Mouse (Mus musculus) forebrain, embryonic 15.5 days (tissue): ENCODE data around the gene Sectm1a. TPM values are rescaled to one million over a fixed set of nuclear protein-coding genes. Genes with fewer than 3 reads are reported as not detected.

Experiments used
- ATAC-seq: fragments of 200-750 bp; cut with Nextera tagmentation; replicated peaks from 2 replicates; pipeline ENCODE4 v1.8.0; 2017; ENCODE audit warnings: mild to moderate bottlenecking, moderate TSS enrichment, moderate library complexity
- H3K27ac ChIP-seq: fragments of 300-500 bp; sonication (generic); replicated peaks from 2 replicates; pipeline ENCODE4 v1.5.1; 2015; ENCODE audit warnings: mild to moderate bottlenecking, inconsistent platforms
- H3K27me3 ChIP-seq: fragments of 300-500 bp; sonication (generic); 2 replicates; pipeline ENCODE4 v1.6.1; 2015; ENCODE audit warnings: inconsistent platforms
- H3K36me3 ChIP-seq: fragments of 300-500 bp; sonication (generic); 2 replicates; pipeline ENCODE4 v1.6.1; 2015; ENCODE audit warnings: mild to moderate bottlenecking, inconsistent platforms
- H3K4me1 ChIP-seq: fragments of 300-500 bp; sonication (generic); 2 replicates; pipeline ENCODE4 v1.6.1; 2015; ENCODE audit warnings: inconsistent platforms
- H3K4me2 ChIP-seq: fragments of 300-500 bp; sonication (generic); replicated peaks from 2 replicates; pipeline ENCODE4 v1.6.1; 2015; ENCODE audit warnings: mild to moderate bottlenecking, inconsistent platforms
- H3K4me3 ChIP-seq: fragments of 300-500 bp; sonication (generic); 2 replicates; pipeline ENCODE4 v1.5.1; 2015; ENCODE audit warnings: mild to moderate bottlenecking, inconsistent platforms
- H3K9ac ChIP-seq: fragments of 300-500 bp; sonication (generic); replicated peaks from 2 replicates; pipeline ENCODE4 v1.6.1; 2015; ENCODE audit warnings: mild to moderate bottlenecking, inconsistent platforms
- H3K9me3 ChIP-seq: fragments of 300-500 bp; sonication (generic); 2 replicates; pipeline ENCODE4 v1.6.1; 2016; ENCODE audit warnings: inconsistent platforms
- WGBS: fragments of 180-500 bp; shearing (Covaris S2); methylation state at CpG from one replicate; pipeline ENCODE4 v1.1.7; 2015; ENCODE audit warnings: mixed read lengths; 5-methylcytosine and 5-hydroxymethylcytosine counted together
- polyA plus RNA-seq: library from polyadenylated mRNA; unstranded; fragments of >200 nt; fragmentation: Nextera tagmentation; extraction: Ambion mirVana; gene quantifications from 2 replicates; pipeline ENCODE4 v1.2.1, GENCODE M21; 2015

The Sectm1a gene
- polyA plus RNA-seq, 1 experiment from 2014 or later: not detected

DNA sequence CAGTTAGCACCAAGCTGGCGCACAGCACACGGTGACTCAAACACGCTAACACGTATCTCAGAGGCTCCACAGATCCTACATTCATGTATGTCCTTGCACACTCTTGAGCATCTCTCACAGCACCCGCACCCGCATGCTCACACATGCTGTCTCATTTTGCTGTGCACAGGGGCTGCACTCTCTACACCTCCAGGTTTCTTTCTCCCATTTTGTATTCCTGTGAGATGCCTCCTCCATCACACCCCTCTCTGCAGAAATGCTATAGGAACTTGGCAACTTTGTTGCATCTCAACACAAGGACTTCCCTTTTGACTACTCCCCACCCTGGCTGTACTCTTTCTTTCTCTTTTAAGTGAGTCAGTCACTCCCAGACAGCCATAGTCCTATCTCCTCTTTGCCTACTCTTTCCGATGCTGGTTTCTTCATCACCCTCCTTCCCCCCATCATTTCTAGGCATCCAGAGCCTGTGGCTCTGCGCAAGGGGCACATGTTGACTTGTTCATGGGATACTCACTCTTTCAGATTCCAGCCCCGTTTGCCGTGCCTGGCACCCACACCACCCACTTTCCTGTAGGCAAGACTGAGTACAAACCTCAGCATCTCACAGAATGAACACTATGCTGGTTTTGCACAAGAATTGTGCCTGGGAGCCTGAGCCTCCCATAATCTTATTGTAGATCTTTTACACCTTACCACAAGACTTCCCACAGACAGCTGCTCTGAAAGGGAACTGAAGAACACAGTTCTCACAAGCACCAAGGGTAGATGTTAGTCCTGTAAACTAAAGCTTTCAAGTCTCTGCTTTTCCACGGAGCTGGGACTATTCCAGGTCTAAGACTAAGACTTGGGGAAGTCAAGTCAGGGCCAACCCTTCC lies 42.4 kb downstream of the Sectm1a start:
- Histone ChIP-seq H3K27ac (no peak overlapping the region), H3K9ac (no peak overlapping the region), H3K4me2 (no peak overlapping the region), H3K9me3 (no peaks in the 10 kb centered on the region), H3K4me1 (no peaks in the 10 kb centered on the region), H3K27me3 (no peaks in the 10 kb centered on the region), H3K36me3 (no peaks in the 10 kb centered on the region), H3K4me3 (no peak overlapping the region)
- 88% methylated on average over 11 of the region's 11 CpGs for WGBS
- ATAC-seq: no peak

DNA sequence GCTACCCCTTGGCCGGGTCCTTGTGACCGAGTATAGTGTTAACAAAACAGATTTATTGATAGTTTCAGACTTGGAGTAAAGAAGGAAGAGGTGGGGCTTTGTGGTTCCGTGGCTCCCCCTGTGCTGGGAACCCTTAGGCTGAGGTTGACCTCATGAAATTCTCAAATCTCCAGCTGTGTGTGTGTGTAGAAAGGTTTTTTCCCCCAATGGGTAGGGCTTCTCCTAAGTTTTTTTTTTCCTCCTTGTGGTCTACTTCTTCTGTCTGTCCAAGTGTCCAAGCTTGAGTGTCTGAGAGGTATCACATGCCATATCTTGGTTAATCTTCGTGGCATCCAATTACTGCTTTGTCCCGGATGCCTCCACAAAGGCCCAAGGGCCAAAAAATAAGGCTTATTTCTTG lies 47.9 kb downstream of the Sectm1a start:
- Histone ChIP-seq H3K36me3 (no peaks in the 10 kb centered on the region), H3K27ac (no peak overlapping the region), H3K4me1 (no peaks in the 10 kb centered on the region), H3K9me3 (no peaks in the 10 kb centered on the region), H3K27me3 (no peaks in the 10 kb centered on the region), H3K4me3 (no peak overlapping the region), H3K9ac (no peak overlapping the region), H3K4me2 (no peak overlapping the region)
- ATAC-seq: no peak
- WGBS: 88% methylated on average over 5 of the region's 5 CpGs

DNA sequence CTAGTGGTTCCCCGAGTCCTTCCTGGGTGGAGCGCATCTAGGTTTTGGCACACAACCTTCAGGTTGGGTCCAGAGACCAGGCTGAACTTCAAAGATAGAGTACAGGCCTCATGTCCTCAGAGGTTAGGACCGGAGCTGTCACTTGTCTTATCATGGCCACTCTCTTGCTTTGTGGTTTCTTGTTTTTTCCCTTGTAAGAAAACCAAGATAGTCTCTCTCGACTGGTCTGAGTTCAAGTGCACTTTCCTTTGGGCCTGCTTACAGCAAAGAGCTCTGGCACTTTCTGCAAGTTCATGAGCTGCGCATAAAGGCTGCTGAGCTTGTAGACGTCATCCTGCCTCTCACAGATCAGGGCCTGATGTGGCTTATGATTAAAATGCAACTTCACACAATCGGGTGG lies 53.8 kb downstream of the Sectm1a start:
- Histone ChIP-seq H3K36me3 (no peaks in the 10 kb centered on the region), H3K27ac (no peak overlapping the region), H3K4me3 (no peak overlapping the region), H3K4me2 (no peak overlapping the region), H3K27me3 (no peaks in the 10 kb centered on the region), H3K4me1 (no peaks in the 10 kb centered on the region), H3K9me3 (no peaks in the 10 kb centered on the region), H3K9ac (no peak overlapping the region)
- ATAC-seq: no peak
- 88% methylated on average over 7 of the region's 7 CpGs for WGBS

DNA sequence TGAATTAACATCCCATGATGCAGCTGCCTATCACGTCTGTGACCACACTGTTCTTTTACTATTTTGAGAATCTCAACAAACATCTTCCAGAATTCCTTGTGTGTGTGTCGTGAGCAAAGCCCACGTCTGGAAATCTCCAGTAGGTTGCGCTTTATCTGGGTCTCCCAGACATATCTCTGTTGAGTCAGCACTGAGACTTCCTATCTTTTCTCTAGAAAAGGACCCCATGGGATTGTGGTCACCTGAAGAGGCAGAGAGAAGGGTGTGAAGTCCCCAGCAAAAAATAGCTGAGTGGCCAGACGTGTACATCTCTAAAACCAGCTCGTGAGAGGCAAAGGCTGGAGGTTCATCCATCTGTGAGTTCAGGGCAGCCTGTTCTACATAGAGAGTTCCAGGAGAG lies 56.9 kb downstream of the Sectm1a start:
- no peak overlapping the region for H3K27ac ChIP-seq
- ATAC-seq: no peak
- WGBS: 74% methylated on average over 6 of the region's 6 CpGs
- no peak overlapping the region for H3K4me2 ChIP-seq
- no peak overlapping the region for H3K9ac ChIP-seq
- H3K36me3 ChIP-seq: no peaks in the 10 kb centered on the region
- H3K9me3 ChIP-seq: no peaks in the 10 kb centered on the region
- no peak overlapping the region for H3K4me3 ChIP-seq
- no peaks in the 10 kb centered on the region for H3K27me3 ChIP-seq
- H3K4me1 ChIP-seq: no peaks in the 10 kb centered on the region

DNA sequence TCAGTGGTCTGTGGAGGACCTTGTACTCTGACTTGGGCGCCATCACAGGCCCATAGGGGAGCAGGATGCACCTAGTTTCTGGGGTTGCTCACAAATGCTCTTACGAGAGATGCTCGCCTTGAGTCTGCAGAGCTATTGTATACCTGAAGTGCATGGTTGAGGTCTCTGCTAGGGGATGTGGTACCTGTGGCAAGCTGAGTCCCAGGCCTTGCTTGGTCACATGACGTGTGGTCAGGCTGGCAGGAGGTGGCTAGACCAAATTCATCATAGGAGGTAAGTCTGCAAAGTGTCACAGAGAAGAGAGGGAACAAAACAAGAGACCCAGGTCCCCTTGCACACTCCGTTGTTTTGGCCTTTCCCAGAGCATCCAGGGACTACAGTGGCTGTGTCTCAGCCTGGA lies 61.5 kb downstream of the Sectm1a start:
- ATAC-seq: no peak
- H3K4me3 ChIP-seq: no peak overlapping the region
- no peak overlapping the region for H3K27ac ChIP-seq
- no peaks in the 10 kb centered on the region for H3K27me3 ChIP-seq
- H3K4me2 ChIP-seq: no peak overlapping the region
- H3K9me3 ChIP-seq: no peaks in the 10 kb centered on the region
- no peaks in the 10 kb centered on the region for H3K4me1 ChIP-seq
- WGBS: 81% methylated on average over 5 of the region's 5 CpGs
- no peak overlapping the region for H3K9ac ChIP-seq
- no peaks in the 10 kb centered on the region for H3K36me3 ChIP-seq

DNA sequence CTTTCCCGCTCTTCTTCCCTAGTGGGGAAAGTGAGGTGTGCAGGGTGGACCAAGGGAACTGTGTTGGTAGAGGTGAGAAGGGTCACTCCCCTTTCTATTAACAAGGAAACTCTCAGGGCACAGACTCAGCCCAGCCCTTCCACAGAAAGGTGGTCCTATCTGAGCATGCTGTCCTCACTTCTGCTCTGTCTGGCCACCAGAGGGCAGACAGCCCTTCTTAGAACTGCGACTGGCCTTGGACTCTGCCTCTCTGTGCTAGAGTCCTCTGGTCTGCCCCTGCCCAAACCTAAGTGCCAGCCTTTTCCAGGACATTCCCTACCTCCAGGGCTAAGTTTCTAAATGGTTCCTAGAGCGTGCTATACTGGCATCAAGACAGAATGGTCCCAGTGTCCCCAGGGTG lies 63.3 kb downstream of the Sectm1a start:
- Histone ChIP-seq H3K27me3 (no peaks in the 10 kb centered on the region), H3K27ac (no peak overlapping the region), H3K4me2 (no peak overlapping the region), H3K9ac (no peak overlapping the region), H3K9me3 (no peaks in the 10 kb centered on the region), H3K4me1 (no peaks in the 10 kb centered on the region), H3K4me3 (no peak overlapping the region), H3K36me3 (no peaks in the 10 kb centered on the region)
- ATAC-seq: no peak; the same call in 1 of the 2 replicates
- 38% methylated on average over 3 of the region's 3 CpGs for whole genome bisulfite sequencing

Other genes with a start within 250 kb of the Sectm1a start
- gene Ccdc57, start 148.3 kb downstream of the Sectm1a start, polyA plus RNA-seq: 6.7 and 7.0 TPM in 2 replicates
- 9.1 and 9.6 TPM in 2 replicates for gene Slc16a3, start 132.7 kb downstream of the Sectm1a start, polyA plus RNA-seq
- gene Csnk1d, start 89.9 kb downstream of the Sectm1a start, polyA plus RNA-seq: 145 and 157 TPM in 2 replicates
- not detected in 2 replicates for gene Cd7, start 41.8 kb downstream of the Sectm1a start, polyA plus RNA-seq
- not detected in 2 replicates for gene Sectm1b, start 17.7 kb downstream of the Sectm1a start, polyA plus RNA-seq
- not detected in 2 replicates for gene Tex19.2, start 37.5 kb upstream of the Sectm1a start, polyA plus RNA-seq
- not detected in 2 replicates for gene Tex19.1, start 64.9 kb upstream of the Sectm1a start, polyA plus RNA-seq
- 0.18 TPM in 1 of 2 replicates, not detected in the other for gene Uts2r, start 79.1 kb upstream of the Sectm1a start, polyA plus RNA-seq
- 14.3 and 17.1 TPM in 2 replicates for gene Hexdc, start 123.2 kb upstream of the Sectm1a start, polyA plus RNA-seq
- 14.4 and 16.7 TPM in 2 replicates for gene Ogfod3, start 123.5 kb upstream of the Sectm1a start, polyA plus RNA-seq
- gene Cybc1, start 148.1 kb upstream of the Sectm1a start, polyA plus RNA-seq: 40.4 and 44.3 TPM in 2 replicates
- gene Narf, start 156.0 kb upstream of the Sectm1a start, polyA plus RNA-seq: 86.4 and 106 TPM in 2 replicates
- 14.2 and 14.6 TPM in 2 replicates for gene Foxk2, start 178.8 kb upstream of the Sectm1a start, polyA plus RNA-seq